Mouse (Mus musculus) pancreas, adult 10 weeks (tissue): ENCODE results near the gene Twnk. TPM values are rescaled to one million over a fixed set of nuclear protein-coding genes. Genes with fewer than 3 reads are reported as not detected.

Experiments used
- polyA plus RNA-seq: library from polyadenylated mRNA; stranded (reverse); fragments of 350-450 nt; fragmentation: Illumina TruSeq; extraction: RNeasy Lipid Tissue Mini Kit (QIAGEN cat#74804); gene quantifications from one replicate; pipeline ENCODE4 v1.2.3, GENCODE M21; 2015; ENCODE audit warnings: low read depth, low replicate concordance; ENCODE audit not compliant: insufficient read depth

The Twnk gene
- polyA plus RNA-seq, result 5.7 TPM

DNA sequence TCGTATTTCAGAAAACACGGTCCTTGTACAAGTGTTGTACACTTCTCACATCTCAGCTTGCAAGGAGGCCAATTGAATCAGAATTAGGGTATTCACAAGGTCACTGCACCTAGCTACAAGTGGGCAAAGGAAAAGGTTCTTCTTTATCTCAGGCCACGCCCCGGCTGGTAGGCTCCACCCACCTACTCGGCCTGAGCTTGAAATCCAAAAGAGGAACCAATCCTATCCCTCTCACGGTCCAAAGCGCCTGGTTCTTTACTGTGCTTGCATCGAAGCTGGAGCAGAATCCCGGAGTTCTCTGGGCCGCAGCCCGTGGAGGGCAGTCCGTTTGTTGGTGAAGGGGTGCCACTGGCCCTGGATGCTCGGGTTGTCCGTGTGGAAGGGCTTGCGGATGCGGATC, at the start of gene Twnk:
Gene Twnk, plus strand, starts transcription at position 220 of the 400 bp plus-strand sequence.

DNA sequence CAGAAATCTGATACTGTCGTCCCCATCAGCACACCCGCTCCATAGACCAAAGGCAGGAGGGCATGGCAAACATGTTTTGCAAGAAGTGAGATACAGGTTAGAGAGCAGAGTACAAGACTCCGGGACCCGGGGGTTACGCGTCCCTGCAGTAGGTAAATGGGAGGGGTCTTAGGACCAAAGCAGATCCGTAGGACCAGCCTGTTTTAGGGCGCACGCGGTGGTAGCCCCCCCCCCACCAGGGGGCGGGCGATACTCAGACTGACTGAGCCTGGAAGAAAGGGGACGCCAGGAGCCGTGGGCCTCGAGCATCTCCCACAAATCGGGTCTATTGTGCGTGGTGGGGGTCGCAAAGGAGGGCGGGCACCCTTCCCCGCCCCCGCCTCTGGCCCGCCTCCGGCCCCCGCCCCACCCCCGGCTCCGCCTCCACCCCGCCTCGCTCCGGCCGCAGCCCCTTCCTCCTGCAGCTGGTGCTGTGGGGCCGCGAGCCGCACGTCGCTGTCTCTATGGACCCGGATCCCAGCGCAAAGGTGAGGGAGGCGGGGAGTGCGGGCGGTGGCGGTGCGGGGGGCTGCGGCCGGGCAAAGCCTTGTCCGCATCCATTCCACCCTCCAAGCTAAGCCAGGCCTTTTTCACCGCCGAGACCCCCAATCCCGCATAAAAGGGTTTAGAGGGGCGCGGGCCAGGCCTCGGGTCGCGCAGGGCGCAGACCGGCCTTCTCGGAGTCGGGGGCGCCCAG, 16.5 kb upstream of the Twnk start, which contains the start of gene Sema4g:
Gene Sema4g, plus strand, starts transcription at position 271 of the 736 bp plus-strand sequence.

GRCm38 (mm10) chr19:45005957-45006712, 672 bp downstream of the Twnk start, which contains the start of gene Mrpl43:
Gene Mrpl43 (minus strand): TSS chr19:45006442.

DNA sequence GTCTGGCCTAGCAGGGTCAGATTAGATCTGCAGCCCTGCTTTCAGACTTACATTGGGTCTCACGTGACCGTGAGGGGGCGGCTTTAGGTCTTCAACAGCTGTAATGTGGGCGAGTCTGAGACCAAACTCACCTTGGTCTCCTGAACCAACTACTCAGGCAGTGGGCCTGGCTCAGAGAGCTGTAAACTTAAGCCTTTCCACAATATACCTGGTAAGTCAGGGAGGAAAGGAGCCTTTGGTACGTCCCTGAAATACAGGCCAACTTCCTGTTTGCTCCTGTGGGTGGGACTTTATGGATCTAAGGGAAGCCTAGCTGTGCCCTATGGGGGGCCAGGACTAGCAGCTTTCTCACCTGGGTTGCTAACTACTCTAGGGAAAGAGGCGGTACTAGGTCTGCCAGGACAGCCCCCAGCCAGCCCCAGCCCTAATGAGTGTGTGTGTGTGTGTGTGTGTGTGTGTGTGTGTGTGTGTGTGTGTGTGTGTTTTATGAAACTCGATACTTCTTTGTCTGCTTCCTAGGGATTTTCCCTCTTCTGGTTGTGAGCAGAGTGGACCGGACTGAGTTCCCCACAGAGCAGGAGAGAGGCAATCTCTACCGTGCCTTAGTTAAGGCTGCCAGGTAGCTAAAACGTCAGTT, 9.0 kb downstream of the Twnk start, which contains the start of gene Lzts2:
Gene Lzts2, plus strand, starts transcription at position 80 of the 637 bp plus-strand sequence.

DNA sequence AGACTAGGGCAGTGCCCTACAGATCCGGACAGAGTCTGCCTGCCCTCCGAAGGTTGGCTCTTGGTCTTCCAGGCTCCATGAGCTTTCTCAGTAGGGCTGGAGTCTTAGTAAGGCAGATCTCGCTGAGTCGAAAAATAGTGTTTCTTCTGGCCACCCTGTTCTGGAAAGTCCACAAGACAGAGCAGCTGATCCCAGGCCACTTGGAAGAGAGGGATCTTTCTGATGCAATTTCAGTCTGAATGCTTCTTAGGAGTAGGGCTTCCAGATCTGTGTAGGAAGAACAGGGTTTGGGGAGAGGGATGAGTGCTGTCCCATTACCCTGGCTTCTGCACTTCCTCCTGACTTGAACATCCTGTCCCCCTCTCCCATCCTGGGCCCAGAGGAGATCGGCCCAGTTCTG, 40.2 kb downstream of the Twnk start, which contains the start of gene Pdzd7:
Gene Pdzd7, minus strand, starts transcription at position 67 of the 400 bp plus-strand sequence.

DNA sequence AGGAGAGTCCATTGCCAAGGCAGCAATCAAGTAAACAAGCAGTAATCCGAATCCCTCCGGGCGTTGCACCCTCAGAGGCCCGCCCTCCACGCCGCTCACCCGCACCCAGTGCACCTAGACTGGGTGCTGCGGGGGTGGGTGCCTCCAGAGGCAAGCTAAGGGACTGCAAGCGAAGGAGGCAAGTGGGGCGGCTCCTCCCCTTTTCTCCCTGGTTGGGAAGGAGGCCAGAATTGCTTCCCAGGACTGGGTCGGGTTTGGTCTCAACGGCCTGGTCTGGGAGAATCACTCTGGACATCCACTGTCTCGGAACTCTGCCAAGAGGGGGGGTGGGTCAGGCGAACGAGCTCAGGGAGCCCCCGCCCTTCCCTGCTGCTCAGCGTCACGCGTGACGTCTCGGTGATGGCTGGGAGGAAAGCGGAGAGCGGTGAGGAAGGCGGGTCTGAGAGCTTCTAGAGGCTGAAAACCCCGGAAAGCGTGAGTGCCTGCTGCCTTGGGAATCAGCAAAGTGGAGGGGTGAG, 42.0 kb downstream of the Twnk start, which contains the start of gene Sfxn3:
Gene Sfxn3, plus strand, starts transcription at position 87 of the 518 bp plus-strand sequence.

Other genes with a start within 250 kb of the Twnk start
- gene Pax2, start 249.6 kb upstream of the Twnk start, polyA plus RNA-seq, result not detected
- gene Slf2, start 74.5 kb upstream of the Twnk start, polyA plus RNA-seq, result 5.3 TPM
- gene Sema4g, start 16.6 kb upstream of the Twnk start, polyA plus RNA-seq, result 1.1 TPM
- 12.3 TPM for gene Mrpl43, start 779 bp downstream of the Twnk start, polyA plus RNA-seq
- 15.3 TPM for gene Lzts2, start 8.8 kb downstream of the Twnk start, polyA plus RNA-seq
- gene Pdzd7, start 40.1 kb downstream of the Twnk start, polyA plus RNA-seq, result 1.9 TPM
- 13.4 TPM for gene Sfxn3, start 41.8 kb downstream of the Twnk start, polyA plus RNA-seq
- gene Kazald1, start 69.6 kb downstream of the Twnk start, polyA plus RNA-seq, result 4.7 TPM
- 0.83 TPM for gene Tlx1, start 145.0 kb downstream of the Twnk start, polyA plus RNA-seq
- gene Lbx1, start 230.1 kb downstream of the Twnk start, polyA plus RNA-seq, result not detected